20 mouse cellular contexts compared by ENCODE assay signal in the genomic region with DNA sequence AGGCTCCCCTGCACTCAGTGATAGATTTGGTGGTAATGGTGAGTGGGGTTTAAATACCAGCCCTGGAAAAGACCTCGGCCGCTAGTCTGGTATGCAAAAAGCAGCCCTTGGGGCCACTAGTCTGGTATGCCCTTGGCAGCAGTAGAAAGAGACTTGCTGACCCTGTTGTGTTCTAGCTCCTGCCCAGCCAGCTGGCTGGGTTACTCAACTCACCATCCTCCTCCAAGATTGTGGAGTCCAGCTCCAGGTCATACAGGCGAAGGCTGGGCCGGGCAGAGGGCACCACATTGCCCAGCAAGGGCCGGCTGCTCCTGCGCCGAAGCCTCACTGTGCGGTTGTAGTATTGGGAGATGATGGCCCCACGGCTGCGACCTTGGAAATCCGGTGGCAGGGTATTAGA. TPM values are rescaled to one million over a fixed set of nuclear protein-coding genes. Genes with fewer than 3 reads are reported as not detected.
DNase-seq lines count a peak whose midpoint lies in the region; ATAC-seq and TF ChIP-seq lines count a peak whose summit lies in the region.
"Had no signal": no experiment of that assay in that cellular context is flagged by ENCODE, and none has a peak within 500 bp of the region (broad histone marks: within the 10 kb centered on the region; RNA-seq: fewer than 3 reads in every experiment).

No protein-coding gene starts in this region.

- H3K4me1 ChIP-seq in heart, embryonic 10.5 days: peaks cover 57% of the 10 kb centered on the region
- peaks cover 23% of the 10 kb centered on the region; the same call in 1 of the 2 replicates for H3K4me1 ChIP-seq in lung, postnatal 0 days (ENCODE audit: insufficient read depth, low read depth, low read length)
- H3K4me1 ChIP-seq in embryonic facial prominence, embryonic 10.5 days: peaks cover 62% of the 10 kb centered on the region
- peaks cover 32% of the 10 kb centered on the region for H3K4me1 ChIP-seq in liver, embryonic 11.5 days (replicated peaks; ENCODE audit: control insufficient read depth, insufficient read depth, low read length)
- H3K4me1 ChIP-seq in midbrain, embryonic 10.5 days: peaks cover 47% of the 10 kb centered on the region

- H3K4me3 ChIP-seq in heart, embryonic 10.5 days: no peak overlapping the region
- H3K4me3 ChIP-seq in lung, postnatal 0 days (ENCODE audit: low read depth, low read length): no peak overlapping the region
- no peak overlapping the region for H3K4me3 ChIP-seq in embryonic facial prominence, embryonic 10.5 days
- H3K4me3 ChIP-seq in liver, embryonic 11.5 days (ENCODE audit: low read depth, low read length): no peak overlapping the region
- no peak overlapping the region for H3K4me3 ChIP-seq in midbrain, embryonic 10.5 days
- H3K4me3 ChIP-seq: midbrain, embryonic 15.5 days; neural tube, embryonic 13.5 days had no signal

- no peak for TF ChIP-seq EP300 in lung, postnatal 0 days (IDR thresholded peaks at IDR 0.05)

- H3K9ac ChIP-seq in lung, postnatal 0 days (replicated peaks; ENCODE audit: low read depth): no peak overlapping the region
- H3K9ac ChIP-seq in liver, embryonic 11.5 days (ENCODE audit: low read depth, low read length): peak overlapping the region; percentile 95; the same call in 1 of the 2 replicates
- H3K9ac ChIP-seq: embryonic facial prominence, embryonic 13.5 days; midbrain, embryonic 15.5 days; neural tube, embryonic 13.5 days had no signal

- peaks cover 54% of the 10 kb centered on the region for H3K36me3 ChIP-seq in heart, embryonic 10.5 days
- 0 out of 2 replicates have a peak, but pooled peaks cover 4% of the 10 kb centered on the region for H3K36me3 ChIP-seq in lung, postnatal 0 days (ENCODE audit: insufficient read depth, low read length)
- peaks cover 44% of the 10 kb centered on the region for H3K36me3 ChIP-seq in embryonic facial prominence, embryonic 10.5 days (replicated peaks)
- peaks cover 35% of the 10 kb centered on the region for H3K36me3 ChIP-seq in liver, embryonic 11.5 days (ENCODE audit: control insufficient read depth, insufficient read depth, low read length)
- no peaks in the 10 kb centered on the region for H3K36me3 ChIP-seq in midbrain, embryonic 10.5 days
- H3K36me3 ChIP-seq: midbrain, embryonic 15.5 days; neural tube, embryonic 13.5 days had no signal

- H3K27me3 ChIP-seq in heart, embryonic 10.5 days (ENCODE audit: insufficient read depth, poor library complexity, severe bottlenecking): peaks cover 20% of the 10 kb centered on the region
- H3K27me3 ChIP-seq in lung, postnatal 0 days (replicated peaks; ENCODE audit: insufficient read depth, low read length): no peaks in the 10 kb centered on the region
- peaks cover 33% of the 10 kb centered on the region for H3K27me3 ChIP-seq in embryonic facial prominence, embryonic 10.5 days (replicated peaks; ENCODE audit: low read depth, poor library complexity, severe bottlenecking)
- H3K27me3 ChIP-seq in liver, embryonic 11.5 days (replicated peaks; ENCODE audit: control insufficient read depth, insufficient read depth, low read length): peaks cover 2% of the 10 kb centered on the region; the same call in 1 of the 2 replicates
- H3K27me3 ChIP-seq in midbrain, embryonic 10.5 days (ENCODE audit: low read depth, poor library complexity, severe bottlenecking): peaks cover 52% of the 10 kb centered on the region
- H3K27me3 ChIP-seq: heart, embryonic 15.5 days had no signal

- peak overlapping the region; percentile 87 for H3K4me2 ChIP-seq in lung, postnatal 0 days (replicated peaks; ENCODE audit: low read depth, low read length)
- H3K4me2 ChIP-seq in liver, embryonic 11.5 days: peak overlapping the region; percentile 100
- H3K4me2 ChIP-seq: midbrain, embryonic 15.5 days had no signal

- DNase-seq in heart, embryonic 10.5 days (ENCODE audit: low spot score): no peak
- DNase-seq in heart, postnatal 36 days: no peak
- no peak for DNase-seq in lung, postnatal 0 days (ENCODE audit: low spot score)
- DNase-seq in lung, adult 18-20 months: no peak
- DNase-seq in embryonic facial prominence, embryonic 10.5 days (ENCODE audit: low spot score): no peak
- DNase-seq in liver, embryonic 11.5 days (ENCODE audit: low spot score): no peak
- no peak for DNase-seq in layer of hippocampus, adult 9-10 months (ENCODE audit: low spot score)
- no peak for DNase-seq in midbrain, embryonic 10.5 days (ENCODE audit: low spot score)
- DNase-seq: cerebellum, postnatal 10 days; gastrocnemius, postnatal 10 days; layer of hippocampus, adult 9-11 months; lung, postnatal 14 days; right cerebral cortex, adult 18-20 months; thymus, postnatal 25 days had no signal

- WGBS in heart, embryonic 10.5 days: 96% methylated on average over 11 of the region's 11 CpGs
- 84% methylated on average over 11 of the region's 11 CpGs for WGBS in lung, postnatal 0 days
- WGBS in embryonic facial prominence, embryonic 10.5 days: 95% methylated on average over 11 of the region's 11 CpGs
- WGBS in liver, embryonic 11.5 days: 91% methylated on average over 11 of the region's 11 CpGs
- WGBS in midbrain, embryonic 10.5 days: 96% methylated on average over 11 of the region's 11 CpGs

- intact Hi-C loops in heart, postnatal 36 days (cut with DNase I): loop anchor here (5.0 kb wide), 1 partner anchor 391 kb away; no protein-coding TSS in a partner anchor

- ATAC-seq in lung, postnatal 0 days: no peak
- ATAC-seq in liver, embryonic 11.5 days (replicated peaks; ENCODE audit: low FRiP score): no peak
- ATAC-seq: forebrain, embryonic 14.5 days; hindbrain, postnatal 0 days; midbrain, embryonic 15.5 days had no signal

- peak overlapping the region; percentile 37; the same call in 1 of the 2 replicates for H3K27ac ChIP-seq in heart, embryonic 10.5 days
- H3K27ac ChIP-seq in lung, postnatal 0 days (ENCODE audit: low read length): no peak overlapping the region; the same call in 1 of the 2 replicates
- H3K27ac ChIP-seq in embryonic facial prominence, embryonic 10.5 days (replicated peaks): 0 out of 2 replicates have a peak overlapping the region, but pooled peaks have one; percentile 15
- no peak overlapping the region; the same call in 1 of the 2 replicates for H3K27ac ChIP-seq in liver, embryonic 11.5 days (ENCODE audit: low read depth, low read length)
- H3K27ac ChIP-seq in midbrain, embryonic 10.5 days (replicated peaks): no peak overlapping the region
- H3K27ac ChIP-seq: midbrain, embryonic 15.5 days had no signal

- no peak for TF ChIP-seq CTCF in lung, postnatal 0 days (IDR thresholded peaks at IDR 0.05)

- no peaks in the 10 kb centered on the region for H3K9me3 ChIP-seq in heart, embryonic 10.5 days
- no peaks in the 10 kb centered on the region for H3K9me3 ChIP-seq in lung, postnatal 0 days (ENCODE audit: low read length)
- no peaks in the 10 kb centered on the region for H3K9me3 ChIP-seq in embryonic facial prominence, embryonic 10.5 days
- no peaks in the 10 kb centered on the region for H3K9me3 ChIP-seq in liver, embryonic 11.5 days (ENCODE audit: control insufficient read depth, low read length)
- no peaks in the 10 kb centered on the region for H3K9me3 ChIP-seq in midbrain, embryonic 10.5 days (replicated peaks)
- H3K9me3 ChIP-seq: embryonic facial prominence, embryonic 13.5 days; heart, embryonic 15.5 days; midbrain, embryonic 15.5 days; neural tube, embryonic 13.5 days had no signal

RNA-seq across cellular contexts. Expression of gene Tmc8, which starts 3.8 kb away (rescaled TPM):
- polyA plus RNA-seq in heart, embryonic 10.5 days (2016; fragmentation: Nextera tagmentation; extraction: Ambion mirVana): 3.7 and 3.9 TPM in 2 replicates
- 1 to 10 TPM; 4.0 to 4.1 TPM for total RNA-seq in heart, postnatal 36 days (2021)
- 5.5 and 6.5 TPM in 2 replicates for polyA plus RNA-seq in lung, postnatal 0 days (2015; fragmentation: Nextera tagmentation; extraction: Ambion mirVana)
- 1.2 and 1.4 TPM in 2 replicates for polyA plus RNA-seq in embryonic facial prominence, embryonic 10.5 days (2016; fragmentation: Nextera tagmentation; extraction: Ambion mirVana)
- polyA plus RNA-seq in liver, embryonic 11.5 days (2014; fragmentation: Nextera tagmentation; extraction: Ambion mirVana): 18.6 and 18.8 TPM in 2 replicates
- 0.78 and 0.93 TPM in 2 replicates for polyA plus RNA-seq in midbrain, embryonic 10.5 days (2016; fragmentation: Nextera tagmentation; extraction: Ambion mirVana)

RNA-seq across cellular contexts. Expression of gene Tmc6, which starts 4.0 kb away (rescaled TPM):
- polyA plus RNA-seq in heart, embryonic 10.5 days (2016; fragmentation: Nextera tagmentation; extraction: Ambion mirVana): 30.6 and 33.3 TPM in 2 replicates
- total RNA-seq in heart, postnatal 36 days (2021): 10 to 100 TPM; 11.2 to 18.4 TPM
- polyA plus RNA-seq in lung, postnatal 0 days (2015; fragmentation: Nextera tagmentation; extraction: Ambion mirVana): 26.2 and 34.8 TPM in 2 replicates
- polyA plus RNA-seq in embryonic facial prominence, embryonic 10.5 days (2016; fragmentation: Nextera tagmentation; extraction: Ambion mirVana): 16.6 and 19.8 TPM in 2 replicates
- polyA plus RNA-seq in liver, embryonic 11.5 days (2014; fragmentation: Nextera tagmentation; extraction: Ambion mirVana): 61.2 and 62.1 TPM in 2 replicates
- polyA plus RNA-seq in midbrain, embryonic 10.5 days (2016; fragmentation: Nextera tagmentation; extraction: Ambion mirVana): 10.1 and 10.5 TPM in 2 replicates

RNA-seq across cellular contexts. Expression of gene 6030468B19Rik, which starts 19.4 kb away (rescaled TPM):
- polyA plus RNA-seq in heart, embryonic 10.5 days (2016; fragmentation: Nextera tagmentation; extraction: Ambion mirVana): 4.3 and 4.8 TPM in 2 replicates
- not detected for total RNA-seq in heart, postnatal 36 days (2021)
- not detected in 2 replicates for polyA plus RNA-seq in lung, postnatal 0 days (2015; fragmentation: Nextera tagmentation; extraction: Ambion mirVana)
- polyA plus RNA-seq in embryonic facial prominence, embryonic 10.5 days (2016; fragmentation: Nextera tagmentation; extraction: Ambion mirVana): 0.69 and 1.4 TPM in 2 replicates
- 49.3 and 54.3 TPM in 2 replicates for polyA plus RNA-seq in liver, embryonic 11.5 days (2014; fragmentation: Nextera tagmentation; extraction: Ambion mirVana)
- 1.4 and 2.2 TPM in 2 replicates for polyA plus RNA-seq in midbrain, embryonic 10.5 days (2016; fragmentation: Nextera tagmentation; extraction: Ambion mirVana)
- total RNA-seq: gastrocnemius, postnatal 10 days; hindbrain, postnatal 0 days had no signal
- polyA plus RNA-seq: embryonic facial prominence, embryonic 13.5 days; forebrain, embryonic 14.5 days; hindbrain, postnatal 0 days; midbrain, embryonic 15.5 days had no signal

RNA-seq across cellular contexts. Expression of gene Gm20708, which starts 31.4 kb away (rescaled TPM):
- 1.1 TPM in 2 replicates for polyA plus RNA-seq in heart, embryonic 10.5 days (2016; fragmentation: Nextera tagmentation; extraction: Ambion mirVana)
- total RNA-seq in heart, postnatal 36 days (2021): 1 to 10 TPM in 1 of 2 experiments, not detected in 1; 1.1 TPM
- 0.27 TPM in 1 of 2 replicates, not detected in the other for polyA plus RNA-seq in lung, postnatal 0 days (2015; fragmentation: Nextera tagmentation; extraction: Ambion mirVana)
- polyA plus RNA-seq in embryonic facial prominence, embryonic 10.5 days (2016; fragmentation: Nextera tagmentation; extraction: Ambion mirVana): 0.28 and 0.41 TPM in 2 replicates
- polyA plus RNA-seq in liver, embryonic 11.5 days (2014; fragmentation: Nextera tagmentation; extraction: Ambion mirVana): 0.21 and 0.80 TPM in 2 replicates
- 0.14 and 0.58 TPM in 2 replicates for polyA plus RNA-seq in midbrain, embryonic 10.5 days (2016; fragmentation: Nextera tagmentation; extraction: Ambion mirVana)
- total RNA-seq: hindbrain, postnatal 0 days had no signal

RNA-seq across cellular contexts. Expression of gene Syngr2, which starts 31.4 kb away (rescaled TPM):
- 68.1 and 76.3 TPM in 2 replicates for polyA plus RNA-seq in heart, embryonic 10.5 days (2016; fragmentation: Nextera tagmentation; extraction: Ambion mirVana)
- total RNA-seq in heart, postnatal 36 days (2021): 100 to 1,000 TPM; 109 to 119 TPM
- 96.0 and 108 TPM in 2 replicates for polyA plus RNA-seq in lung, postnatal 0 days (2015; fragmentation: Nextera tagmentation; extraction: Ambion mirVana)
- polyA plus RNA-seq in embryonic facial prominence, embryonic 10.5 days (2016; fragmentation: Nextera tagmentation; extraction: Ambion mirVana): 27.7 and 29.9 TPM in 2 replicates
- 92.1 and 99.4 TPM in 2 replicates for polyA plus RNA-seq in liver, embryonic 11.5 days (2014; fragmentation: Nextera tagmentation; extraction: Ambion mirVana)
- polyA plus RNA-seq in midbrain, embryonic 10.5 days (2016; fragmentation: Nextera tagmentation; extraction: Ambion mirVana): 36.2 and 39.4 TPM in 2 replicates

Comparison
In these comparisons a context has a peak if more than half of its experiments do, and no peak if none do; other contexts are left out.
1. H3K27ac ChIP-seq: peak in heart, embryonic 10.5 days (single experiment) and embryonic facial prominence, embryonic 10.5 days (single experiment); none in lung, postnatal 0 days (single experiment), liver, embryonic 11.5 days (single experiment) and midbrain, embryonic 10.5 days (single experiment).